Mouse (Mus musculus) E14TG2a.4 (cell line): ENCODE results near the gene Ccl4.

Source experiments
- H3K27me3 ChIP-seq: 2 replicates; pipeline ENCODE4 v1.6.1; 2014; ENCODE audit warnings: low read length, control low read depth; ENCODE audit not compliant: insufficient read depth
- H3K36me3 ChIP-seq: 2 replicates; pipeline ENCODE4 v1.6.1; 2014; ENCODE audit warnings: low read length, control low read depth; ENCODE audit not compliant: insufficient read depth
- H3K4me1 ChIP-seq: replicated peaks from 2 replicates; pipeline ENCODE4 v1.6.1; 2014; ENCODE audit warnings: low read depth, low read length, control low read depth
- H3K4me3 ChIP-seq: replicated peaks from 2 replicates; pipeline ENCODE4 v1.5.1; 2014; ENCODE audit warnings: mild to moderate bottlenecking, low read length
- H3K9me3 ChIP-seq: 2 replicates; pipeline ENCODE4 v1.6.1; 2014; ENCODE audit warnings: low read length, control low read depth
- CTCF ChIP-seq: conservative IDR thresholded peaks from 2 replicates; pipeline ENCODE4 v1.5.1; 2014; ENCODE audit warnings: low read length
- NANOG ChIP-seq: IDR thresholded peaks from 2 replicates; pipeline ENCODE4 v1.6.1; 2014; ENCODE audit warnings: borderline replicate concordance, low read length, mixed read lengths
- POU5F1 ChIP-seq: IDR thresholded peaks from 2 replicates; pipeline ENCODE4 v1.6.1; 2014; ENCODE audit warnings: low read length, borderline replicate concordance

The Ccl4 gene

DNA sequence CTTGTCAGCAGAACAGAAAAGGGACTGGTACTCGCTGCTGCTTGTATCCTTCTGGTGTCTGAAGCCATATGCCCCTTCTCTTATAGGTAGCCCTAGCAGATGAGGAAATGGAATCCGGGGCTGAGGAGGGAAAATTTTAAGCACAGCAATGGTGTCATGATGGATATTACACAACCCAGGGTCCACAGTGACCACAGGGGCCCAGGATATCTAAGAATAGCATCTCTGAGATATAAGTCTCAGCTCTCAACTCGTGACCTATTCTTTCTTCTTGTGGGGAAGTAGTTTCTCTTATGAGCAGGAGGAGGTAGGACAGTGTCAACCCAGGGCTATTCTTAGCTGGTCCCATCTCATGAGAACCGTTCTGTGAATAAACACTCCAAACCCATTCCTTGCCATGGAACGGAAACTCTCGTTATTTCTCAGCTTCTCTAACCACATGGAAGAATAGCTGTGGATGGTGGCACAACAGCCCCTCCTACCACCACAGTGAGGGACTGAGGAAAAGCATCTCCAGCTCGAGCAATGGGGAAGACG, 13.0 kb upstream of the Ccl4 start, which contains the start of gene Ccl3:
Gene Ccl3 (minus strand): TSS at position 51 of the 537 bp plus-strand sequence.
- H3K36me3 ChIP-seq = no peaks in the 10 kb centered on the region
- no peaks in the 10 kb centered on the region for H3K4me1 ChIP-seq
- no peaks in the 10 kb centered on the region for H3K27me3 ChIP-seq
- TF ChIP-seq POU5F1 (no peak), CTCF (no peak), NANOG (no peak)
- H3K4me3 ChIP-seq = no peak within 1 kb of the TSS
- no peaks in the 10 kb centered on the region for H3K9me3 ChIP-seq

DNA sequence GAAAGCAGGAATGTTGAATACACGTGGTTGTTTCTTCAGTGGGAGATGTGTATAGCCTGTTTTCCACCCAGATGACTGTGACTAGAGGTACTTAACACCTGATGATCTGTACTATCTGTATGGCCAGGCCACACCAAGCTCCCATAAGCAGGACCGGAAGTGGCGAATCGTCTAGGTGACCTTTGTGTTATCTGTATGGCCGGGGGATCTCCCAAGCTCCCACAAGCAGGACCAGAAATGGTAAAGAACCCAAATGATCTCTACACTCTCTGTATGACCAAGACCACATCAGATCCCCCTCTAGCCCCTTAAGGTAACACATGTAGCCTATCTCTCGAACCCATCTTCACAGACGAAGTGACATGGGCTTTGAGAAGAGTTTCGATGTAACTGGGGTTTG, 7.8 kb upstream of the Ccl4 start:
- Histone ChIP-seq H3K9me3 (no peaks in the 10 kb centered on the region), H3K4me3 (no peak overlapping the region), H3K4me1 (no peaks in the 10 kb centered on the region), H3K36me3 (no peaks in the 10 kb centered on the region), H3K27me3 (no peaks in the 10 kb centered on the region)
- TF ChIP-seq POU5F1 = no peak
- TF ChIP-seq CTCF = no peak
- TF ChIP-seq NANOG = no peak

DNA sequence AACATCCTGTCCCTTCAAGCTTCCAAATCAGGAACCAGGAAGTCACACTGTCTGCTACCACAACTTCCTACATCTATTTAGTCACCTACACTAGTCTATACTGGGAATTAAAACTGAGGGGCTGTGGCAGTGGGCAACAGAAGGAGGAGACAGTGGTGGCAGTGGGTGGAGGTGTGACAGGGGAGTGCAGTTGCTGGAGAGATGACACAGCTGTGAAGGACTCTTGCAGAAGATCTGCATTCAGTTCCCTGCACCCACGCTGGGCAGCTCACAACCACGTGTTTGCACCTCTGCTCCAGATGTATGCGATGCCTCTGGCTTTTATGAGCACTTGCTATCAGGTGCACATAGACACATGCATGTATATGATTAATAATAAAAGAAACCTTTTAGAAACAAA, 4.9 kb upstream of the Ccl4 start:
- H3K36me3 ChIP-seq = no peaks in the 10 kb centered on the region
- peaks cover 8% of the 10 kb centered on the region for H3K9me3 ChIP-seq
- H3K4me3 ChIP-seq = no peak overlapping the region
- no peaks in the 10 kb centered on the region; the same call in 1 of the 2 replicates for H3K27me3 ChIP-seq
- H3K4me1 ChIP-seq = no peaks in the 10 kb centered on the region
- TF ChIP-seq NANOG (no peak), CTCF (no peak), POU5F1 (no peak)

DNA sequence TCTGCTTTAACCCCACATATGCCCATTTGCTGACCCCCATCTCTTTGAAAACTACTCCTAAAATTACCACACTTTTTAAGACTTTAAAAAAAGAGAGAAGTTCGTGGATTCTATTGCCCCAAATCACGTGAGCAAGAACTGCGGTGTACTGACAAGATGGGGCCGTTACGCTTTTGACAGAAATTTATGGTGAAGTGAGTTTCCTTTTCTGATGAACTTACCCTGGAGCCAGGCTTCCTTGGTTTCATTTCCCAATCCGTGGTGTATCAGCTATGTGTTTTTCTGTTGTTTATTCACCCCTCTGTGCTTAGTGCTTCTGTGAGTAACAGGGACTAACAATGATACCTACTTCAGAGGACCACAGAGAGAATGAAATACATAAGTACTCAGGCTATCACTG, 3.6 kb upstream of the Ccl4 start:
- peaks cover 8% of the 10 kb centered on the region for H3K9me3 ChIP-seq
- TF ChIP-seq CTCF = no peak
- TF ChIP-seq POU5F1 = no peak
- TF ChIP-seq NANOG = no peak
- H3K36me3 ChIP-seq = no peaks in the 10 kb centered on the region
- no peak overlapping the region for H3K4me3 ChIP-seq
- no peaks in the 10 kb centered on the region; the same call in 1 of the 2 replicates for H3K27me3 ChIP-seq
- no peaks in the 10 kb centered on the region for H3K4me1 ChIP-seq

DNA sequence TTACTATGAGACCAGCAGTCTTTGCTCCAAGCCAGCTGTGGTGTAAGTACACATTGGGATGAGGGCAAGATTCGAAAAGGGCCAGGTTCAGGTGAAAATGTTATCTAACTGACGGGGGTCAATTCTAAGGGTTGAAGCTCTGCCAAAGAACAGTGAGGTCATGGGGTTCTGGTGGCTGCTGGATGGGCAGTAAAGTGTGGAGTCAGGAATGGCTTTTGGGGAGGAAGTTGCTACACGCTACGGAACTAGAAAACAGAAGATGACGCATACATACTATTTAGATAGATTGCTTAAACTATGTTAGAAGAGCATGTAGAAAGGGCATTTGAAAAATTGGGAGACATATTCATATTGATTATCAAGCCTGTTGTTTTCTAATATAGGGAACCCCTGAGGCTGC, 1.1 kb downstream of the Ccl4 start:
- Histone ChIP-seq H3K4me3 (no peak overlapping the region), H3K9me3 (peaks cover 8% of the 10 kb centered on the region), H3K27me3 (no peaks in the 10 kb centered on the region; the same call in 1 of the 2 replicates), H3K36me3 (no peaks in the 10 kb centered on the region), H3K4me1 (no peaks in the 10 kb centered on the region)
- TF ChIP-seq POU5F1 (no peak), NANOG (no peak), CTCF (no peak)

DNA sequence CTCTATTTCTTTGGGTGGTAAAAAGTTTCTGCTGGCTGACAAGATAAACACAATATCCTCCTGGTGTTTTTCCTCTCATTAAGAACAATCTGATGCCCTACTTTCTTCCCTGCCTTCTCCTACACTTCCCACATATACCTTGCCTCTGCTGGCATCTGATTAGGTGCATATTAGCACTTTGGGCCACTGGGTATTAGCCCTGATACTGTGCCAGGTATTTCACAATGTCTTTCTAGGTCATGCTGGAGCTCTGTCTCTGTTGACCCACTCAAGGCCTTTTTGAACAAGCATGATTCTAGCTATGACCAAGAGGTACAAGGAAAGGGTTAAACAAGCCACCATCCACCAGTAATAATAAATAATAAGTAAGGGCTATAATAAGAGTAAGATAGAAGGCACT, 9.4 kb downstream of the Ccl4 start:
- no peak overlapping the region for H3K4me3 ChIP-seq
- TF ChIP-seq POU5F1 = no peak
- no peak for TF ChIP-seq NANOG
- no peak for TF ChIP-seq CTCF
- H3K4me1 ChIP-seq = no peaks in the 10 kb centered on the region
- H3K9me3 ChIP-seq = no peaks in the 10 kb centered on the region
- no peaks in the 10 kb centered on the region for H3K36me3 ChIP-seq
- H3K27me3 ChIP-seq = no peaks in the 10 kb centered on the region

DNA sequence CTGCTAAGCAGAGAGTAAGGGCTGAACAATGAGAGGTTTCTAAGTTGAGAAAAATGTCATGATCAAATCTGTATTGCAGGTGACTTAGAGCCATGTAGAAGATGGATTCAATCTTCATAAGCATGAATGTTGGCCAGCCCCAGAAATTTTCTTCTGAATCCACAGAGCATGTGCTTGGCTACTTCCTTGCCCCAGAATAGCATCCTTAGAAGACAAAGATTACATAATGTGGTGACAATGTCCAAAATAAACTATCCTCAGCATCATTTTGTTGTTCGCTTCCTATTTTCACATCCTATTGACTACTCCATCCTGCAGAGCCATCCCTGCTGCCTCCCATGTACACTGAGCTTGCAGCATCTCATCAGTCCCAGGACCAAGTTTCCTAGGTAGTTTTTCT, 13.3 kb downstream of the Ccl4 start:
- no peak for TF ChIP-seq CTCF
- no peaks in the 10 kb centered on the region for H3K27me3 ChIP-seq
- no peaks in the 10 kb centered on the region for H3K9me3 ChIP-seq
- no peak overlapping the region for H3K4me3 ChIP-seq
- H3K4me1 ChIP-seq = no peaks in the 10 kb centered on the region
- no peaks in the 10 kb centered on the region for H3K36me3 ChIP-seq

DNA sequence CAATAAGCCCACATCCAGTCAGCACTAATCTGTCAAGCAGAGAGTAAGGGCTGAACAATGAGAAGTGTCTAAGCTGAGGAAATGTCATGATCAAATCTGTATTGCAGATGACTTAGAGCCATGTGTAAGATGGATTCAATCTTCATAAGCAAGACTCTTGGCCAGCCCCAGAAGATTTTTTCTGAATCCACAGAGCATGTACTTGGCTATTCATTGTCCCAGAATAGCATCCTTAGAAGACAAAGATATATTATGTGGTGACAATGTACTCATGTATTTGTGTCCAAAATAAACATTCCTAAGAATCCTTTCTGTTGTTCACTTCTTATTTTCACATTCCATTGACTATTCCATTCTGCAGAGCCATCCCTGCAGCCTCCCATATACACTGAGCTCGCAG, 27.5 kb downstream of the Ccl4 start:
- no peaks in the 10 kb centered on the region for H3K36me3 ChIP-seq
- no peaks in the 10 kb centered on the region for H3K4me1 ChIP-seq
- no peaks in the 10 kb centered on the region for H3K9me3 ChIP-seq
- H3K4me3 ChIP-seq = no peak overlapping the region
- TF ChIP-seq CTCF (no peak), POU5F1 (no peak), NANOG (no peak)
- H3K27me3 ChIP-seq = no peaks in the 10 kb centered on the region

DNA sequence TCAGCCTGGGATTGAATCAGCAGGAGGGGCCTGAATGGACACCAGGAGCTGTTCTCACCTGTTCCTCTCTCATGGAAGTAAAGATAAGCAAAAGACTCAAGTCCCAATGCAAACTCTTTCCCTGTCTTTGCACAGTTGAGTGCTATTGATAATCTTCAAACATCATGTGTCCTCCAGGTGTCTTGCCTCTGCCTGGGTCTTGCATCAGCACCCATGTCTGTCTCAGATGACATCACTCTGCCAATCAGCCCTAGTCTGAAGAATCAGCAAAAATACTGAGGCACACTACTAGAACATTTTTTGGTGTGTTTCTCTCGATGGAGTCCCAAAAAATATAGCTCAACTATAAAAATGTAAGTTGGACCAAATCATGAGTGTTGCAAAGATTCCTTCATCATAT, 29.6 kb downstream of the Ccl4 start:
- Histone ChIP-seq H3K4me1 (no peaks in the 10 kb centered on the region), H3K4me3 (no peak overlapping the region), H3K9me3 (no peaks in the 10 kb centered on the region), H3K36me3 (no peaks in the 10 kb centered on the region), H3K27me3 (no peaks in the 10 kb centered on the region)
- TF ChIP-seq CTCF = no peak
- TF ChIP-seq POU5F1 = no peak
- no peak for TF ChIP-seq NANOG
